Comparison of ENCODE assay signal across 8 mouse cellular contexts in genomic region chr1:106036861-106037599, GRCm38 (mm10). TPM values are rescaled to one million over a fixed set of nuclear protein-coding genes. Genes with fewer than 3 reads are reported as not detected.
DNase-seq lines count a peak whose midpoint lies in the region; ATAC-seq and TF ChIP-seq lines count a peak whose summit lies in the region.

No protein-coding gene starts in this region.

- no peak overlapping the region for H3K27ac ChIP-seq in forebrain, embryonic 15.5 days (replicated peaks)
- H3K27ac ChIP-seq in layer of hippocampus, adult 2 months: no peak overlapping the region
- no peak overlapping the region for H3K27ac ChIP-seq in olfactory bulb, adult 2 months (ENCODE audit: insufficient read depth, low read depth, low read length)

- WGBS in forebrain, embryonic 15.5 days: 61% methylated on average over 19 of the region's 19 CpGs
- WGBS in lung, adult 2 months: 59% methylated on average over 19 of the region's 19 CpGs
- 61% methylated on average over 19 of the region's 19 CpGs for WGBS in olfactory bulb, adult 2 months

- peak; percentile 96 for TF ChIP-seq CTCF in layer of hippocampus, adult 2 months (conservative IDR thresholded peaks at IDR 0.05)
- TF ChIP-seq CTCF in lung, adult 2 months (IDR thresholded peaks at IDR 0.05; ENCODE audit: insufficient read depth, low read length): peak; percentile 77
- TF ChIP-seq CTCF in olfactory bulb, adult 2 months (IDR thresholded peaks at IDR 0.05; ENCODE audit: insufficient read depth, low read depth, low read length): peak; percentile 50; the same call in 1 of the 2 replicates

- no peaks in the 10 kb centered on the region for H3K36me3 ChIP-seq in forebrain, embryonic 15.5 days

- no peak for TF ChIP-seq POLR2A in lung, adult 2 months (IDR thresholded peaks at IDR 0.05; ENCODE audit: borderline replicate concordance, extremely low read depth, low read depth, low read length)
- no peak for TF ChIP-seq POLR2A in olfactory bulb, adult 2 months (IDR thresholded peaks at IDR 0.05; ENCODE audit: insufficient read depth, low read depth, low read length)

- H3K4me3 ChIP-seq in forebrain, embryonic 15.5 days: no peak overlapping the region
- H3K4me3 ChIP-seq in layer of hippocampus, adult 2 months: no peak overlapping the region
- no peak overlapping the region for H3K4me3 ChIP-seq in lung, adult 2 months (replicated peaks; ENCODE audit: extremely low read depth, low read depth, low read length)
- no peak overlapping the region for H3K4me3 ChIP-seq in olfactory bulb, adult 2 months (ENCODE audit: insufficient read depth, low read depth, low read length)

- DNase-seq in MN1 (ENCODE audit: low spot score): peak; percentile 81
- DNase-seq in cerebellum, adult 11 months: peak; percentile 67
- DNase-seq in layer of hippocampus, adult 2 months (ENCODE audit: low spot score in 2 of 2): peak; percentile 33 to 74
- peak; percentile 65 for DNase-seq in lung, adult 2 months
- peak; percentile 65 for DNase-seq in thymus, postnatal 25 days

- no peak overlapping the region for H3K9ac ChIP-seq in forebrain, embryonic 15.5 days (replicated peaks)

- no peaks in the 10 kb centered on the region for H3K9me3 ChIP-seq in forebrain, embryonic 15.5 days

- 0 out of 2 replicates have a peak, but pooled peaks cover 3% of the 10 kb centered on the region for H3K4me1 ChIP-seq in forebrain, embryonic 15.5 days
- no peaks in the 10 kb centered on the region for H3K4me1 ChIP-seq in lung, adult 2 months (ENCODE audit: control insufficient read depth, insufficient read depth, low read length)
- peaks cover 4% of the 10 kb centered on the region for H3K4me1 ChIP-seq in olfactory bulb, adult 2 months (ENCODE audit: control insufficient read depth, insufficient read depth, low read length)

- H3K4me2 ChIP-seq in forebrain, embryonic 15.5 days (replicated peaks): no peak overlapping the region

- no peaks in the 10 kb centered on the region for H3K27me3 ChIP-seq in forebrain, embryonic 15.5 days

- ATAC-seq in forebrain, embryonic 15.5 days (replicated peaks): peak; percentile 78
- peak; percentile 30 to 49; a peak in 3 of 4 replicates for ATAC-seq in hematopoietic stem cell, adult 5-6 weeks (replicated peaks in 1 of 2; ENCODE audit: insufficient read depth in 1 of 2, low FRiP score in 2 of 2, low TSS enrichment in 1 of 2, low read depth in 1 of 2, poor library complexity in 2 of 2, severe bottlenecking in 2 of 2)

RNA-seq across cellular contexts. Expression of gene Zcchc2, which starts 46.8 kb away (rescaled TPM):
- 1.6 and 1.8 TPM in 2 replicates for polyA plus RNA-seq in forebrain, embryonic 15.5 days (2015; fragmentation: Nextera tagmentation; extraction: Ambion mirVana)
- total RNA-seq in hematopoietic stem cell, adult 5-6 weeks (2017): 28.2 and 31.1 TPM in 2 replicates
- 10 to 100 TPM; 17.7 to 20.0 TPM for total RNA-seq in layer of hippocampus, adult 2 months (2021)
- 13.6 TPM in 2 replicates for polyA plus RNA-seq in lung, adult 2 months (2012; rRNA removed)
- polyA plus RNA-seq in olfactory bulb, adult 2 months (2012; ENCODE audit: insufficient read depth, insufficient read length, low replicate concordance, missing spikeins): not detected in 2 replicates
